Mouse (Mus musculus) hindbrain, embryonic 16.5 days (tissue): Measurements from ENCODE around the gene Prcd. TPM values are rescaled to one million over a fixed set of nuclear protein-coding genes. Genes with fewer than 3 reads are reported as not detected.

ENCODE experiments used
- ATAC-seq: fragments of 200-750 bp; cut with Nextera tagmentation; 2 replicates; pipeline ENCODE4 v1.8.0; 2017; ENCODE audit warnings: moderate TSS enrichment, moderate library complexity
- H3K27ac ChIP-seq: fragments of 300-500 bp; sonication (generic); 2 replicates; pipeline ENCODE4 v1.5.1; 2014; ENCODE audit warnings: low read depth, mild to moderate bottlenecking, control low read depth, low read length, moderate library complexity
- H3K27me3 ChIP-seq: fragments of 300-500 bp; sonication (generic); replicated peaks from 2 replicates; pipeline ENCODE4 v1.6.1; 2014; ENCODE audit warnings: low read length; ENCODE audit not compliant: control insufficient read depth, insufficient read depth
- H3K36me3 ChIP-seq: fragments of 300-500 bp; sonication (generic); 2 replicates; pipeline ENCODE4 v1.6.1; 2014; ENCODE audit warnings: mild to moderate bottlenecking, low read length, moderate library complexity, mixed read lengths; ENCODE audit not compliant: control insufficient read depth, insufficient read depth
- H3K4me1 ChIP-seq: fragments of 300-500 bp; sonication (generic); 2 replicates; pipeline ENCODE4 v1.6.1; 2014; ENCODE audit warnings: low read depth, low read length; ENCODE audit not compliant: control insufficient read depth, insufficient read depth
- H3K4me2 ChIP-seq: fragments of 300-500 bp; sonication (generic); 2 replicates; pipeline ENCODE4 v1.6.1; 2014; ENCODE audit warnings: mild to moderate bottlenecking, low read length, control low read depth, moderate library complexity
- H3K4me3 ChIP-seq: fragments of 300-500 bp; sonication (generic); 2 replicates; pipeline ENCODE4 v1.5.1; 2014; ENCODE audit warnings: mild to moderate bottlenecking, low read length, control low read depth, moderate library complexity
- H3K9ac ChIP-seq: fragments of 300-500 bp; sonication (generic); 2 replicates; pipeline ENCODE4 v1.6.1; 2014; ENCODE audit warnings: low read depth, mild to moderate bottlenecking, control low read depth, low read length, moderate library complexity
- H3K9me3 ChIP-seq: fragments of 300-500 bp; sonication (generic); 2 replicates; pipeline ENCODE4 v1.6.1; 2014; ENCODE audit warnings: mild to moderate bottlenecking, low read length, moderate library complexity; ENCODE audit not compliant: control insufficient read depth
- WGBS: fragments of 180-500 bp; shearing (Covaris S2); extraction: QIAGEN DNeasy Blood & Tissue Kit; methylation state at CpG from one replicate; pipeline ENCODE4 v1.1.7; 2014; 5-methylcytosine and 5-hydroxymethylcytosine counted together
- polyA plus RNA-seq: library from polyadenylated mRNA; unstranded; fragments of >200 nt; fragmentation: Nextera tagmentation; extraction: Ambion mirVana; gene quantifications from 2 replicates; pipeline ENCODE4 v1.2.1, GENCODE M21; 2015

The Prcd gene
- polyA plus RNA-seq, 1 experiment from 2014 or later = 4.2 TPM

- H3K9me3 ChIP-seq = no peaks in the 10 kb centered on the region
- no peaks in the 10 kb centered on the region for H3K36me3 ChIP-seq
- peak overlapping the region; percentile 66 for H3K9ac ChIP-seq
- H3K27ac ChIP-seq = no peak overlapping the region
- H3K4me3 ChIP-seq = peak overlapping the region; percentile 56
- WGBS = 10% methylated on average over 28 of the region's 40 CpGs
- H3K4me2 ChIP-seq = peak overlapping the region; percentile 80
- ATAC-seq = no peak
- peaks cover 37% of the 10 kb centered on the region for H3K4me1 ChIP-seq
- H3K27me3 ChIP-seq = peaks cover 22% of the 10 kb centered on the region
Measured at GRCm38 (mm10) chr11:116623281-116624124, 29.8 kb upstream of the Prcd start.

GRCm38 (mm10) chr11:116624131-116624832 is 29.1 kb upstream of the Prcd start:
- Histone ChIP-seq H3K36me3 (no peaks in the 10 kb centered on the region), H3K9ac (peak overlapping the region; percentile 66), H3K4me3 (peak overlapping the region; percentile 56), H3K27ac (no peak overlapping the region), H3K9me3 (no peaks in the 10 kb centered on the region), H3K4me2 (peak overlapping the region; percentile 80), H3K4me1 (peaks cover 36% of the 10 kb centered on the region), H3K27me3 (peaks cover 22% of the 10 kb centered on the region)
- ATAC-seq = no peak
- 13% methylated on average over 42 of the region's 42 CpGs for WGBS

GRCm38 (mm10) chr11:116625081-116626000 is 28.0 kb upstream of the Prcd start:
- Histone ChIP-seq H3K27ac (no peak overlapping the region), H3K4me1 (peaks cover 26% of the 10 kb centered on the region), H3K4me3 (no peak overlapping the region), H3K9ac (no peak overlapping the region; the same call in 1 of the 2 replicates), H3K27me3 (peaks cover 22% of the 10 kb centered on the region), H3K9me3 (no peaks in the 10 kb centered on the region), H3K4me2 (no peak overlapping the region), H3K36me3 (no peaks in the 10 kb centered on the region)
- whole genome bisulfite sequencing = 76% methylated on average over 17 of the region's 17 CpGs
- ATAC-seq = no peak

GRCm38 (mm10) chr11:116626299-116627071 is 26.8 kb upstream of the Prcd start, which contains the start of gene Rhbdf2:
Rhbdf2 (minus strand) TSS chr11:116627019.
- WGBS = 73% methylated on average over 10 of the region's 10 CpGs
- H3K9ac ChIP-seq = no peak within 1 kb of the TSS
- ATAC-seq = no peak
- no peak within 1 kb of the TSS for H3K4me3 ChIP-seq
- H3K27me3 ChIP-seq = peaks cover 22% of the 10 kb centered on the region
- no peaks in the 10 kb centered on the region for H3K36me3 ChIP-seq
- H3K9me3 ChIP-seq = no peaks in the 10 kb centered on the region
- H3K4me2 ChIP-seq = no peak within 1 kb of the TSS
- no peak within 1 kb of the TSS for H3K27ac ChIP-seq
- H3K4me1 ChIP-seq = peaks cover 18% of the 10 kb centered on the region

- ATAC-seq = no peak
- H3K9me3 ChIP-seq = no peaks in the 10 kb centered on the region
- no peaks in the 10 kb centered on the region for H3K36me3 ChIP-seq
- peaks cover 22% of the 10 kb centered on the region for H3K27me3 ChIP-seq
- H3K27ac ChIP-seq = no peak overlapping the region
- H3K4me3 ChIP-seq = no peak overlapping the region
- H3K4me2 ChIP-seq = no peak overlapping the region
- H3K4me1 ChIP-seq = peaks cover 13% of the 10 kb centered on the region
- WGBS = 42% methylated on average over 10 of the region's 10 CpGs
- no peak overlapping the region for H3K9ac ChIP-seq
Measured at GRCm38 (mm10) chr11:116627072-116628020, 26.0 kb upstream of the Prcd start.

GRCm38 (mm10) chr11:116628712-116629111 is 24.6 kb upstream of the Prcd start:
- H3K4me3 ChIP-seq = no peak overlapping the region
- no peak overlapping the region for H3K4me2 ChIP-seq
- H3K4me1 ChIP-seq = peaks cover 11% of the 10 kb centered on the region
- WGBS = 51% methylated on average over 9 of the region's 9 CpGs
- no peaks in the 10 kb centered on the region for H3K9me3 ChIP-seq
- H3K27me3 ChIP-seq = peaks cover 16% of the 10 kb centered on the region
- peak; percentile 83 for ATAC-seq
- no peak overlapping the region for H3K27ac ChIP-seq
- no peaks in the 10 kb centered on the region for H3K36me3 ChIP-seq
- H3K9ac ChIP-seq = no peak overlapping the region

GRCm38 (mm10) chr11:116629472-116629871 is 23.9 kb upstream of the Prcd start:
- H3K4me3 ChIP-seq = no peak overlapping the region
- peaks cover 4% of the 10 kb centered on the region for H3K4me1 ChIP-seq
- WGBS = 84% methylated on average over 6 of the region's 6 CpGs
- H3K4me2 ChIP-seq = no peak overlapping the region
- no peaks in the 10 kb centered on the region for H3K9me3 ChIP-seq
- no peak overlapping the region for H3K27ac ChIP-seq
- H3K9ac ChIP-seq = no peak overlapping the region
- H3K27me3 ChIP-seq = peaks cover 10% of the 10 kb centered on the region
- no peak for ATAC-seq
- H3K36me3 ChIP-seq = no peaks in the 10 kb centered on the region
